In the genomic region with DNA sequence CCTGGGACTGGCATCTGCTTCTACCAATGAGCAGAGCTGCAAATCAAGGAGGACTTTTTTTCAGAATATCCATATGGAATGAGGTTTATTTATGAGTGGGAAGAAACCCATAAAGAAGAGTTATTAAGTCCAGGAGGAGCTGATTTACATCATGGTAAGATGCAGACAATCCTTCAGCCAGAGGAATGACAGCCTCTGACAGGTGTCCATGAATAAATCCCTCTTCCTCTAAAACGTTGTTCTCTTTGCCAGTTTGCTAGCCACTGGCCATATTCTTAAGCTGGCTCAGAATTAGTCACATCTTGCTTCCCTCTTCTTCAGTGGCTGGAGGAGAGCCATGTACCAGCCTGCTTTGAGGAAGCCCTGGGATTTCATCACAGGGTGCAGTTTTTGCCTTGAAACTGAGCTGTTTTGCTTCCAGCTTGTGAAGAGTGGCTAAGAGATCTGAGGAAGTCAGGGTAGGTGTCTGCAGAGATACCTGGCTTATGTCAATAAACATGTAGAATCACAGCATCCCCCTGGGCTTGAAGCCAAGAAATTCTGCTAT, we compare ENCODE assay signal across 21 mouse cellular contexts.
A peak's percentile ranks its signal among the peaks of the same experiment; 100 is the strongest.
DNase-seq lines count a peak whose midpoint lies in the region; ATAC-seq lines count a peak whose summit lies in the region.
"Had no signal": no experiment of that assay in that cellular context is flagged by ENCODE, and none has a peak within 500 bp of the region (broad histone marks: within the 10 kb centered on the region; RNA-seq: fewer than 3 reads in every experiment).

No protein-coding gene starts in this region.

- H3K9me3 ChIP-seq in midbrain, embryonic 15.5 days: no peaks in the 10 kb centered on the region
- H3K9me3 ChIP-seq in midbrain, embryonic 11.5 days (ENCODE audit: control insufficient read depth, low read length): no peaks in the 10 kb centered on the region
- H3K9me3 ChIP-seq: heart, embryonic 13.5 days; hindbrain, embryonic 15.5 days; limb, embryonic 13.5 days; midbrain, embryonic 13.5 days had no signal

- peak; percentile 13 to 33 for DNase-seq in cerebellum, postnatal 10 days
- DNase-seq in midbrain, embryonic 11.5 days (ENCODE audit: low spot score, missing footprints): no peak
- peak; percentile 4 for DNase-seq in adrenal gland, postnatal 14 days
- peak; percentile 3 to 8 for DNase-seq in right cerebral cortex, postnatal 36 days (ENCODE audit: low spot score in 2 of 2)
- no peak for DNase-seq in urinary bladder, postnatal 36 days (ENCODE audit: low spot score in 2 of 2)
- DNase-seq: B cell, adult 2 months; cerebellum, adult 9-11 months; heart, postnatal 36 days; kidney, adult 2 months; kidney, postnatal 25 days; layer of hippocampus, adult 9-11 months; thymus, postnatal 25 days had no signal

- WGBS in midbrain, embryonic 15.5 days: 44% methylated on average over 1 of the region's 1 CpGs
- 48% methylated on average over 1 of the region's 1 CpGs for WGBS in midbrain, embryonic 11.5 days

- 0 out of 2 replicates have a peak overlapping the region, but pooled peaks have one; percentile 1 for H3K27ac ChIP-seq in midbrain, embryonic 15.5 days
- no peak overlapping the region for H3K27ac ChIP-seq in midbrain, embryonic 11.5 days (ENCODE audit: low read depth, low read length)
- H3K27ac ChIP-seq: heart, embryonic 13.5 days; hindbrain, embryonic 15.5 days; limb, embryonic 13.5 days; liver, embryonic 14.5 days; midbrain, embryonic 13.5 days had no signal

- H3K27me3 ChIP-seq in midbrain, embryonic 15.5 days (replicated peaks): no peaks in the 10 kb centered on the region
- no peaks in the 10 kb centered on the region for H3K27me3 ChIP-seq in midbrain, embryonic 11.5 days (ENCODE audit: control insufficient read depth, insufficient read depth, low read length)
- H3K27me3 ChIP-seq: heart, embryonic 13.5 days; hindbrain, embryonic 15.5 days; limb, embryonic 13.5 days; midbrain, embryonic 13.5 days; Patski had no signal

- no peak for ATAC-seq in cerebellum, adult (ENCODE audit: insufficient number of reproducible peaks, low FRiP score, low TSS enrichment)
- no peak for ATAC-seq in midbrain, embryonic 15.5 days (replicated peaks)
- ATAC-seq in midbrain, embryonic 11.5 days (ENCODE audit: low FRiP score): no peak
- ATAC-seq: activated CD4-positive, CD25-positive, alpha-beta regulatory T cell, adult 4 months; midbrain, embryonic 13.5 days; Patski had no signal

- no peaks in the 10 kb centered on the region for H3K36me3 ChIP-seq in midbrain, embryonic 15.5 days (replicated peaks)
- H3K36me3 ChIP-seq in midbrain, embryonic 11.5 days (ENCODE audit: control insufficient read depth, insufficient read depth, low read length): no peaks in the 10 kb centered on the region
- H3K36me3 ChIP-seq: heart, embryonic 13.5 days; hindbrain, embryonic 15.5 days; limb, embryonic 13.5 days; midbrain, embryonic 13.5 days had no signal

- H3K4me1 ChIP-seq in midbrain, embryonic 15.5 days: no peaks in the 10 kb centered on the region
- H3K4me1 ChIP-seq in midbrain, embryonic 11.5 days (ENCODE audit: control insufficient read depth, insufficient read depth, low read length): no peaks in the 10 kb centered on the region
- H3K4me1 ChIP-seq: hindbrain, embryonic 15.5 days; limb, embryonic 13.5 days; midbrain, embryonic 13.5 days had no signal

- H3K9ac ChIP-seq in midbrain, embryonic 15.5 days: no peak overlapping the region
- H3K9ac ChIP-seq in midbrain, embryonic 11.5 days (ENCODE audit: low read length): no peak overlapping the region
- H3K9ac ChIP-seq: heart, embryonic 13.5 days; hindbrain, embryonic 15.5 days; limb, embryonic 13.5 days; liver, embryonic 14.5 days; midbrain, embryonic 13.5 days had no signal

- H3K4me3 ChIP-seq in midbrain, embryonic 15.5 days: no peak overlapping the region
- no peak overlapping the region for H3K4me3 ChIP-seq in midbrain, embryonic 11.5 days (ENCODE audit: low read depth, low read length)
- H3K4me3 ChIP-seq: heart, embryonic 13.5 days; hindbrain, embryonic 15.5 days; limb, embryonic 13.5 days; midbrain, embryonic 13.5 days had no signal

- H3K4me2 ChIP-seq in midbrain, embryonic 15.5 days: no peak overlapping the region
- H3K4me2 ChIP-seq in midbrain, embryonic 11.5 days: no peak overlapping the region
- H3K4me2 ChIP-seq: heart, embryonic 13.5 days; hindbrain, embryonic 15.5 days; limb, embryonic 13.5 days; midbrain, embryonic 13.5 days had no signal

Comparison
In these comparisons a context has a peak if more than half of its experiments do, and no peak if none do; other contexts are left out.
1. DNase-seq: peak in cerebellum, postnatal 10 days (2 of 2), adrenal gland, postnatal 14 days (single experiment) and right cerebral cortex, postnatal 36 days (2 of 2); none in midbrain, embryonic 11.5 days (single experiment) and urinary bladder, postnatal 36 days (0 of 2).